Mouse (Mus musculus) liver (tissue): ENCODE data around the gene Anapc13.

Experiments used
- DNase-seq: peaks from one replicate; pipeline ENCODE4 v3.0.0-alpha.2; 2020; ENCODE audit warnings: mixed read lengths

Anapc13 gene

GRCm38 (mm10) chr9:102632173-102632572 is 6.1 kb downstream of the Anapc13 start:
- no peak for DNase-seq

- DNase-seq = peak; percentile 50
Observed at GRCm38 (mm10) chr9:102632923-102633537, 6.9 kb downstream of the Anapc13 start.

- DNase-seq = no peak
Observed at GRCm38 (mm10) chr9:102634453-102634852, 8.4 kb downstream of the Anapc13 start.

GRCm38 (mm10) chr9:102636553-102636952 is 10.5 kb downstream of the Anapc13 start:
- peak; percentile 30 for DNase-seq

- DNase-seq = no peak
Observed at GRCm38 (mm10) chr9:102637115-102637514, 11.0 kb downstream of the Anapc13 start.

GRCm38 (mm10) chr9:102638963-102639362 is 12.9 kb downstream of the Anapc13 start:
- DNase-seq = no peak

GRCm38 (mm10) chr9:102639510-102639909 is 13.4 kb downstream of the Anapc13 start:
- no peak for DNase-seq

GRCm38 (mm10) chr9:102641531-102641930 is 15.4 kb downstream of the Anapc13 start:
- DNase-seq = no peak

GRCm38 (mm10) chr9:102643071-102643485 is 17.0 kb downstream of the Anapc13 start:
- no peak for DNase-seq

GRCm38 (mm10) chr9:102643486-102644101 is 17.5 kb downstream of the Anapc13 start:
- peak; percentile 28 for DNase-seq

GRCm38 (mm10) chr9:102645119-102645695 is 19.1 kb downstream of the Anapc13 start:
- DNase-seq = no peak

- DNase-seq = no peak
Observed at GRCm38 (mm10) chr9:102647010-102647409, 20.9 kb downstream of the Anapc13 start.

- DNase-seq = no peak
Observed at GRCm38 (mm10) chr9:102649917-102650527, 23.9 kb downstream of the Anapc13 start.

- no peak for DNase-seq
Observed at GRCm38 (mm10) chr9:102650637-102651036, 24.5 kb downstream of the Anapc13 start.

GRCm38 (mm10) chr9:102651199-102651720 is 25.2 kb downstream of the Anapc13 start:
- DNase-seq = no peak

- no peak for DNase-seq
Observed at GRCm38 (mm10) chr9:102656355-102657095, 30.4 kb downstream of the Anapc13 start.

- no peak for DNase-seq
Observed at GRCm38 (mm10) chr9:102668115-102668514, 42.0 kb downstream of the Anapc13 start.

GRCm38 (mm10) chr9:102668906-102669305 is 42.8 kb downstream of the Anapc13 start:
- no peak for DNase-seq

GRCm38 (mm10) chr9:102673381-102673780 is 47.3 kb downstream of the Anapc13 start:
- DNase-seq = no peak

- no peak for DNase-seq
Observed at GRCm38 (mm10) chr9:102675922-102676321, 49.8 kb downstream of the Anapc13 start.

- DNase-seq = no peak
Observed at GRCm38 (mm10) chr9:102681470-102681869, 55.4 kb downstream of the Anapc13 start.
